Mouse (Mus musculus) monocyte, adult 59 days (primary cell): Measurements from ENCODE around the gene Eri2. TPM values are rescaled to one million over a fixed set of nuclear protein-coding genes. Genes with fewer than 3 reads are reported as not detected.

Experiments used
- total RNA-seq, 2 experiments: library from RNA; stranded (reverse); gene quantifications; one replicate each; pipeline ENCODE4 v1.2.4; 2023

Eri2 gene
- total RNA-seq: 1 to 10 TPM; 1.3 to 1.7 TPM

GRCm38 (mm10) chr7:119793586-119794250 lies at the start of gene Eri2, which contains the start of gene Rexo5:
Eri2 (minus strand) TSS chr7:119794058.
Rexo5 (plus strand) TSS chr7:119794006.

DNA sequence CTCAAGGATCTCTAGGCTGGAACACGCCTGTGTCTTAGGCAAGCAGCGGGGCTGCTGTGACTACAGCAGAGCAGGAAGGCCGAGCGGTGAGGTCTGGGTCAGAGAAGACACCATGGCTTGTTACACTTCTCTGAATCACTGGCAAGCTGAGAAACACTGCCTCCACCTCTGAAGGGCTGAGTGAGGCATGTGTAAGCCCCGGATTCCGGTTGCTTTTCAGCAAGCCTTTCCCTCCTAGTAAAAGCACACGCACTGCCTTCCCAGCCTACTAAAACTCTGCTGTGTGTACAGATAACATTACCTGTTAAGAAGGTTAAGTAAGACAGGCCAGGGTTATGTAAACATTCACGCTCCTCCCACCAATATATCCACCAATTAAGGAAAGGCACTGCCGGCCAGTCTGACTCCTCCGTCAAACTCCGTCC lies 33.3 kb downstream of the Eri2 start, which contains the start of gene Acsm3:
Gene Acsm3 (plus strand): TSS at position 397 of the 425 bp plus-strand sequence.

GRCm38 (mm10) chr7:119720253-119720946 lies 73.5 kb downstream of the Eri2 start, which contains the start of gene Thumpd1:
Thumpd1 (minus strand) TSS chr7:119720798.

Other genes with a start within 250 kb of the Eri2 start
- not detected for gene Acsm2, start 239.7 kb downstream of the Eri2 start, total RNA-seq
- not detected for gene Acsm1, start 187.0 kb downstream of the Eri2 start, total RNA-seq
- not detected for gene Acsm4, start 104.0 kb downstream of the Eri2 start, total RNA-seq
- 10 to 100 TPM; 19.8 to 22.5 TPM for gene Thumpd1, start 73.3 kb downstream of the Eri2 start, total RNA-seq
- gene Acsm3, start 33.1 kb downstream of the Eri2 start, total RNA-seq: not detected
- 1 to 10 TPM; 6.1 to 6.4 TPM for gene Rexo5, start 52 bp downstream of the Eri2 start, total RNA-seq
- gene Lyrm1, start 101.8 kb upstream of the Eri2 start, total RNA-seq: 1 to 10 TPM; 4.1 to 6.4 TPM
- gene Dcun1d3, start 102.2 kb upstream of the Eri2 start, total RNA-seq: 10 to 100 TPM; 14.9 to 22.4 TPM